Mouse (Mus musculus): ENCODE measurements around the gene Ccdc120.

Gene Ccdc120

DNA sequence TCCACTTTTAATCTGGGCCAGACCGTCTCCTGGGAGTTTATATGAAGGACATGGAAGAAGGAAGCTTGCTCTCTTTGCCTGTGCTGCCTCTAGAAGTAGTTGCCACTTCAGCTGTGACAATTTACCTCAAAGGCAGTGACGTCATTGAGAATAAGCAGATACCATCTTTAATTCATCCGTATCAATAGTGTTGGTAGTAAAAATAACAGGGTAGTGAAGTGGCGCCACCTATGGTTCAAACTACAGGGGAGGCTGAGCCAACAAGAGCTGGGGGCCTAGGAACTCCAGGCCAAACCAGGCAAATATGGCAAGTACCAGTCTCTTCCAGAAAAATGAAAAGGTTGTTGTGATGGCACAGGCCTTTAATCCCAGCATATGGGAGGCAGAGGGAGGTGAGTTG lies 57.8 kb downstream of the Ccdc120 start:
- DNase-seq (ENCODE audit: low spot score), result no peak

DNA sequence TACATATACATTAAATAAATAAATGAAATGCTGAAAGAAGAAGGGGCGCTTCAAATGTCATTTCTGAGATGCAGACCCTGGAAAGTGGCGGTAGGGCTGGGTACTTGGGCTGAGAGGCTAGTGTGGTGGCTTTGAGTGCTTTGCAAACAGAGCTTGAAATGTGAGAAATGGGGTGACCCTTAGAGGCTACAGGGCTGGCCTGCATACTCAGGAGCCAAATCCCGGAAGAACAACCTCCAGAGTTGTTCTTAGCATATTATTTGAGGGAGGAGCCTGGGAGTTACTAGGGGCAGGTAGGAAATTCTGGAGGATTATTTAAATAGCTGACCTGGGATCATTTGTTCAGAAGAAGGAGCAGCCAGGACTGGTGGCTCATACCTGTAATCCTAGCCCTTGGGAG lies 60.2 kb downstream of the Ccdc120 start:
- no peak for DNase-seq (ENCODE audit: low spot score)

DNA sequence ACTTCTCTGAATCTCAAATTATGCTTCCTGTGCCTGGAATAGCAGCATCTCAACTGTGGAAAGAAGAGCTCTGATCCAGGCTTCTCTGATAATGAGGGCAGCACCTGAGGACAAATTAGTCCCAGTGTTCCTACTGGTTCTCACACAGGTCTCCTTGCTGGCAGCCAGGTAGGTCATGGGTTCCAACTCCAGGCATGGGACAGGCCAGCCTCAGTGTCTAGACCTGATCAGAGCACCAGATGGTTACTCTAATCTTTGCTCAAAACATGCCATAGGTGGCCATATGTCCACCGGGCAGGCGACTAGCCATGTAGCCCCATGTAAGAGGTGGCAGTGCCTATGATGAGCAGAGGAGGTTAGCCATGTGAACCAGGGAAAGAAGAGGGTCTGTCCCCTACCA lies 62.4 kb downstream of the Ccdc120 start:
- DNase-seq (ENCODE audit: low spot score), result no peak
